Mouse (Mus musculus) intestine, embryonic 16.5 days (tissue): Measurements from ENCODE around the gene Cdk2. TPM values are rescaled to one million over a fixed set of nuclear protein-coding genes. Genes with fewer than 3 reads are reported as not detected.
A peak's percentile ranks its signal among the peaks of the same experiment; 100 is the strongest.

Experiments
- ATAC-seq: fragments of 200-750 bp; cut with Nextera tagmentation; 2 replicates; pipeline ENCODE4 v1.8.0; 2017; ENCODE audit warnings: moderate TSS enrichment, moderate library complexity
- H3K27ac ChIP-seq: fragments of 300-500 bp; sonication (generic); 2 replicates; pipeline ENCODE4 v1.5.1; 2014; ENCODE audit warnings: mild to moderate bottlenecking, low read length
- H3K27me3 ChIP-seq: fragments of 300-500 bp; sonication (generic); replicated peaks from 2 replicates; pipeline ENCODE4 v1.6.1; 2014; ENCODE audit warnings: low read length, control low read depth, mixed read lengths; ENCODE audit not compliant: control insufficient read depth, insufficient read depth
- H3K36me3 ChIP-seq: fragments of 300-500 bp; sonication (generic); 2 replicates; pipeline ENCODE4 v1.6.1; 2014; ENCODE audit warnings: low read length, control low read depth; ENCODE audit not compliant: control insufficient read depth, insufficient read depth
- H3K4me1 ChIP-seq: fragments of 300-500 bp; sonication (generic); 2 replicates; pipeline ENCODE4 v1.6.1; 2014; ENCODE audit warnings: low read length, control low read depth, mixed read lengths; ENCODE audit not compliant: control insufficient read depth, insufficient read depth
- H3K4me2 ChIP-seq: fragments of 300-500 bp; sonication (generic); 2 replicates; pipeline ENCODE4 v1.6.1; 2014; ENCODE audit warnings: low read depth, low read length, control low read depth
- H3K4me3 ChIP-seq: fragments of 300-500 bp; sonication (generic); 2 replicates; pipeline ENCODE4 v1.5.1; 2014; ENCODE audit warnings: mild to moderate bottlenecking, low read length
- H3K9ac ChIP-seq: fragments of 300-500 bp; sonication (generic); 2 replicates; pipeline ENCODE4 v1.6.1; 2014; ENCODE audit warnings: low read depth, low read length
- H3K9me3 ChIP-seq: fragments of 300-500 bp; sonication (generic); 2 replicates; pipeline ENCODE4 v1.6.1; 2016; ENCODE audit warnings: low read length, control low read depth; ENCODE audit not compliant: control insufficient read depth
- WGBS: fragments of 180-500 bp; shearing (Covaris S2); extraction: QIAGEN DNeasy Blood & Tissue Kit; methylation state at CpG from one replicate; pipeline ENCODE4 v1.1.7; 2014; 5-methylcytosine and 5-hydroxymethylcytosine counted together
- polyA plus RNA-seq: library from polyadenylated mRNA; unstranded; fragments of >200 nt; fragmentation: Nextera tagmentation; extraction: Ambion mirVana; gene quantifications from 2 replicates; pipeline ENCODE4 v1.2.1, GENCODE M21; 2015

The Cdk2 gene
- 60.4 and 65.2 TPM in 2 replicates for polyA plus RNA-seq

DNA sequence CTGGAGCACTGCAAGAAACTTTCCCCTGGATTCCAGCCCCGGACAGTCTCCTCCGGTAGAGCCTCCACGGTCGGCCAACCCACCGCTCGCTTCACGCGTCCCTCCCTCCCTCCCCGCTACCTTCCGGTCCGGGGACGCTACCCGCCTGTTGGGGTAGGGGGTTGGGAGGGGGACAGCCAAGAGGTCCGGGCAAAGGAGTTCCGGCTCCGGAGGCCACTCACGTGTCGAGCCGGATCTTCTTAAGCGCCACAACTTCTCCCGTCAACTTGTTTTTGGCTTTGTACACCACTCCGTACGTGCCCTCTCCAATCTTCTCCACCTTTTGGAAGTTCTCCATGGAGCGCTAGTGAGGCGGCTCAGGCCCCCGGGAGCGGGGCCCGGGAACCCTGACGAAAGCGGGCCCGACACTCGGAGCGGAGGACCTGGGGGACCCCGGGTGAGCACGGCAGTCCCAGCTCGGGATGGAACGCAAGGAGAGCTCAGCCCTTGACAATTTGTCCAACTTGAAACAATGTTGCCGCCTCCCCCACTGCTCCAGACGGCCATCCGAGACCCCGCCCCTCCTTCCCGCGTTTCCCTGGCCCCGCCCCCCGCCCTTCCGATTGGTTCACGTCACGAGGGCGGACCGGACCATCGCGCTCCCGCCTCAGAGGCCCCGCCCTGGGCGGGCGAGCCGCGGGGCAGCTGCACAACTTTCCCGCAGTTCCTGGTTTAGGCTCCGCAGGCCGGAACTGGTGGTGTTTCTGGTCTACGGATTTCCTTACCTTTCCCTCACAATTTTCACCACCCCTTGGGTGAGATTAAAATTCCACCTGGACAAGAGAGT is at the start of gene Cdk2:
Gene Cdk2 (minus strand): TSS at position 541 of the 826 bp plus-strand sequence.
- H3K27me3 ChIP-seq = no peaks in the 10 kb centered on the region
- no peaks in the 10 kb centered on the region for H3K36me3 ChIP-seq
- peaks cover 10% of the 10 kb centered on the region; the same call in 1 of the 2 replicates for H3K4me1 ChIP-seq
- WGBS = under 1% methylated on average over 62 of the region's 62 CpGs
- peak; percentile 95 for ATAC-seq
- H3K9ac ChIP-seq = peak within 1 kb of the TSS; percentile 86
- H3K4me2 ChIP-seq = peak within 1 kb of the TSS; percentile 71
- H3K27ac ChIP-seq = peak within 1 kb of the TSS; percentile 96
- peak within 1 kb of the TSS; percentile 84 for H3K4me3 ChIP-seq
- H3K9me3 ChIP-seq = no peaks in the 10 kb centered on the region

DNA sequence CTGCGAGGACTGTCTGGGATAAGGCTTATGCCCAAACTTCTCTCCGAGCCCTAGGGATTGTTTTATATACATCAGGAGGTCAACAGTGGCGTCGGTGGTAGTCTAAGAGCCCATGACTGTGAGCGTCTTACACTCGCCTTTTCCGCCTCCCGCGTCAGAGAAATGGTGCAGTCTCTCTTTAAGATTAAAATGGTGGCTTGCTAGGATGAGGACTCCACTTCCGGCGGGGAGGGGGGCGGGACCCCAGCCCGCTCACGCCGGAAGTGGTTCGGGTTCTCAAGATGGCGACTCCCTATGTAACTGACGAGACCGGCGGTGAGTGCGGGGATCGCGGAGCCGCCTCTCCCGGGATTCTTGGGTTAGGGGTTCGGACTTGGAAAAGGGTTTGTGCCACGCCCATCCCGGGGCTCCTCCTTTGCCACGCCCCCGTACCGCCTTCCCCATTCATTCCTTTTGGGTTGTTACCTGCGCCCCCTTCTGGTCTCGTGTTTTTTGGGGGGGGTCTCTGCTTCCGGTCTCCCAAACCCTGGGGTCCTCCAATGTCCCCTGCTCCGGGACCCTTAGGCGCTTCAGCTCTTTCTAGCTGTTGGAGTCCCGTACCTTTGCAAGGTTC is 43.5 kb upstream of the Cdk2 start:
- no peaks in the 10 kb centered on the region for H3K36me3 ChIP-seq
- WGBS = under 1% methylated on average over 37 of the region's 37 CpGs
- no peaks in the 10 kb centered on the region for H3K27me3 ChIP-seq
- peak overlapping the region; percentile 68 for H3K4me3 ChIP-seq
- ATAC-seq = peak; percentile 87
- no peaks in the 10 kb centered on the region for H3K9me3 ChIP-seq
- peak overlapping the region; percentile 88 for H3K9ac ChIP-seq
- peak overlapping the region; percentile 82 for H3K4me2 ChIP-seq
- peak overlapping the region; percentile 98 for H3K27ac ChIP-seq
- peaks cover 17% of the 10 kb centered on the region for H3K4me1 ChIP-seq

DNA sequence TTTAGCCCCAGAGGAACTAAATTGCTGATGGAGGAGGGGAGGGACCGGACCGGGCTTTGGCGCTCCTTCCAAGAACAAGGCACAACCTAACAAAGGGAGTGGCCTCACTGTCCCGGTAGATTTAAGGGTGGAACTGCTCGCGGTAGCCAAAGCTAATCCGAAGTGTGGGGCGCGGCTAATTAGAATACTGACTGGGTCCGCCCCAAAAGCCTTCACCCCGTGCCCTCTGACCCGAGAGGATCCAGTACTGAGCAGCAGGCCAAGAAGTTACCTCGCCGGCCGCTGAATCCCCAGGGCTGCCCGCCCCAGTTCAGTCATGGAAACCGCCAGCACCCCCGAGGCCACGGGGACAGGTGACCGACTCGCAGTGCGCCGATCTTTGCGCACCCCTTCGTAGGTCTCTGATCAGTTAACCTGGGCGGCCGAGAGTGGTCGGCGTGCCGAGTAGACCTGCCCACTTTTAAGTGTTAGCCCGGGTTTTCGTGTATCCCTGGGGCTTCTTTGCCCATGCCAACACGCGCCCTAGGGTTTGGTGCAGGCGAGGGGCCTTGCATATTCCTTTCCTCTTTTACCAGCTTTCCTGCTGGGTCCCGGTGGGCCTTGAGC is 42.9 kb upstream of the Cdk2 start, which contains the start of gene Pym1:
Gene Pym1 (plus strand): TSS at position 244 of the 606 bp plus-strand sequence.
- Histone ChIP-seq H3K4me2 (peak within 1 kb of the TSS; percentile 82), H3K4me1 (peaks cover 19% of the 10 kb centered on the region), H3K27me3 (no peaks in the 10 kb centered on the region), H3K27ac (peak within 1 kb of the TSS; percentile 98), H3K4me3 (peak within 1 kb of the TSS; percentile 68), H3K36me3 (no peaks in the 10 kb centered on the region), H3K9me3 (no peaks in the 10 kb centered on the region), H3K9ac (peak within 1 kb of the TSS; percentile 88)
- WGBS = 0% methylated on average over 36 of the region's 36 CpGs
- ATAC-seq = peak; percentile 79

DNA sequence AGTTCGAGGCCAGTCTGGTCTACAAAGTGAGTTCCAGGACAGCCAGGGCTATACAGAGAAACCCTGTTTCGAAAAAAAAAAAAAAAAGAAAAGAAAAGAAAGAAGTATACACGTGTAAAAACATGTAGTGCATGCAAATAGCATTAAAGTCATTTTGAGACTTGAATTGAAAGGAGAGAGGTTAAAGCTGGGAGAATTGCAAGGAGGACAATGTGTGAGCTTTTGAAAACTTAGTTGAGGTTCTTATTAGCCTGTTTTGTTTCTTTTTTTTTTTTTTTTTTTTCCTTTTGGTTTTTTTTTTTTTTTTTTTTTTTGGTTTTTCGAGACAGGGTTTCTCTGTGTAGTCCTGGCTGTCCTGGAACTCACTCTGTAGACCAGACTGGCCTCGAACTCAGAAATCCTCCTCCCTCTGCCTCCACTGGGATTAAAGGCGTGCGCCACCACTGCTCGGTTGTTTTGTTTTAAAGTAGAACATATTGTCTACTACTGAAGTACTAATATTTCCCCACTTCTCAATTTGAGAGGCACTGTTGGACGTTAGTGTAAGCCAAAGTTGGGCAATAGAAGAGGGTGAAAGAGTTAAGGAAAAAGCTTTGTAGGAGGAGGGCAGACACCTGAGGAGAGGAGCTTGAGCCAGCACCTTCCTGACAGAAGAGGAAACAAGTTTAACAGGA is 42.3 kb upstream of the Cdk2 start:
- H3K27me3 ChIP-seq = no peaks in the 10 kb centered on the region
- peaks cover 23% of the 10 kb centered on the region for H3K4me1 ChIP-seq
- no peaks in the 10 kb centered on the region for H3K9me3 ChIP-seq
- peak overlapping the region; percentile 68 for H3K4me3 ChIP-seq
- peak overlapping the region; percentile 82 for H3K4me2 ChIP-seq
- 44% methylated on average over 9 of the region's 9 CpGs for WGBS
- ATAC-seq = peak; percentile 0; the same call in 1 of the 2 replicates
- H3K36me3 ChIP-seq = no peaks in the 10 kb centered on the region
- peak overlapping the region; percentile 98 for H3K27ac ChIP-seq
- peak overlapping the region; percentile 88 for H3K9ac ChIP-seq

DNA sequence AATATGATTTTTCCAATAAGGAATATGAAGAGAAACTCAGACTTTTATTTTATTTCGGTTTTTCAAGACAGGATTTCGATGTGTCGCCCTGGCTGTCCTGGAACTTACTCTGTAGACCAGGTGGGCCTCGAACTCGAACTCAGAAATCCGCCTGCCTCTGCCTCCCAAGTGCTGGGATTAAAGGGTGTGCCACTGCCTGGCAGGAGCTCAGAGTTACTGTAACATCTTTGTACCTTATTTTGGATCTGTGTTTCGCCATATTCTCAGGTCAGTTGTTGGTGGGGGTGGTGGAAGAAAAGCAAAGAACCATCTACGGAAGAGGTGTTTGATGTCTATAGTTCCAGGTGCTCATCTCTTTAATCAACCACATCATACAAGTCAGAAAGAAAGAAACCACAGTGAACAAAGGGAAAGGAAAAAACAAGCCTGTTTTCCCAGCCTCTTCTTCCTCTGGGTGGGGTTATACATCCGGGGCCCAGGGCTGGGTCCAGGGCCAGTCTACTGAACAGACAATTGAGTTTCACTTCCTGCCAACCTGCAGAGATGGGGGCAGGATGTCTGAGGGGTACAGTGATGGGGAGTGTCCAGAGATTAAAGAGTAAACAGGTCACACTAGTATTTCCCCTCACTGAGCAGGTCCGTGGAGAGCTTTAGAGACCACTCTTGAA is 41.2 kb upstream of the Cdk2 start:
- H3K27ac ChIP-seq = no peak overlapping the region

DNA sequence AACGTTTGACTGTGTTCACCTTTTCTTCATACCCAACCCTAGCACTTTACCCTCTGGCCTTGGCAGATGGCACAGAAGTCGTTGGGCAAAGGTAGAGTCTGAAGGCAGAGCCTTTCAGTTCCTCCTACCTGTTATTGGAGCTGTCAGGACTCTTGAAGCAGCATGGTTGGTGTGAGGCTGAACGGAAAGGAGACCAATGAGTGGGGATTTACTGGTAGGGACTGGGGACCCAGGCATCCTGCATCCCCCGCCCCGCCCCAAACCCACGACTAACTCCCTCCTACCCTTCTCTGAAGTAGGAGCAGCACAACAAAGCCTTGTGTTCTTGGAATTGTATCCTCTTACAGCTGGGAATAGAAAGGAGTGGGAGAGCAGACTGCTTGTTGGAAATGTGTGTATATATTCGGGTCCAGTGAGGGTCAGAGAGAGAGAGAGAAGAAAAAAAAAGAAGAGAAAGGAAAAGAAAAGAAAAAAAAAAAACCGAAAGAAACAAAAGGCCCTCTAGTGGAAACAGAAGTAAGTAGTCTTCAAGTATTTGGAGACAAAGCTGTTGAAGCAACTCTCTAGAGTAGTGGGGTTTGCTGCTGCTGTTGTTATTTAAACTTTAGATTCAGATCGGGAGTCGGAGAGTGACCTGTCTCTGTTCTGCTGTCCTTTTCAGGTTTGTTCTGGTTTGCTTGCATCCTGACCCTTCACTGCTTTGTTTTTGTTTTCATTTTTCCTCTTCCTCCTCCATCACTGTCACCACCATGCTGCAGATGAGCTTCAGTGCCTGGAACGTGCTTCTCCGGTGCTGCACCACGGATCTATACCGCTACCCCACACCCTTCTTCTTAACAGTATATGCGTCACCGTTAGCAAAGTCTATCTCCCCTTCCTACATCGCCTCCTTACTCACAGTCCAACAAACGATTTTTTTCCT is 40.1 kb upstream of the Cdk2 start, which contains the start of gene Dgka:
Gene Dgka (minus strand): TSS at position 176 of the 922 bp plus-strand sequence.
- no peak for ATAC-seq
- Histone ChIP-seq H3K9ac (peak within 1 kb of the TSS; percentile 92), H3K4me2 (peak within 1 kb of the TSS; percentile 94), H3K27ac (peak within 1 kb of the TSS; percentile 68), H3K4me3 (peak within 1 kb of the TSS; percentile 71), H3K36me3 (no peaks in the 10 kb centered on the region), H3K27me3 (no peaks in the 10 kb centered on the region), H3K9me3 (no peaks in the 10 kb centered on the region), H3K4me1 (peaks cover 20% of the 10 kb centered on the region)
- 25% methylated on average over 18 of the region's 18 CpGs for WGBS

More for the DNA sequence above, 41.2 kb upstream of the Cdk2 start:
- Histone ChIP-seq H3K9me3 (no peaks in the 10 kb centered on the region), H3K4me3 (no peak overlapping the region), H3K4me2 (no peak overlapping the region), H3K9ac (no peak overlapping the region), H3K27me3 (no peaks in the 10 kb centered on the region), H3K4me1 (peaks cover 23% of the 10 kb centered on the region), H3K36me3 (no peaks in the 10 kb centered on the region)
- no peak for ATAC-seq
- WGBS = 91% methylated on average over 10 of the region's 10 CpGs

DNA sequence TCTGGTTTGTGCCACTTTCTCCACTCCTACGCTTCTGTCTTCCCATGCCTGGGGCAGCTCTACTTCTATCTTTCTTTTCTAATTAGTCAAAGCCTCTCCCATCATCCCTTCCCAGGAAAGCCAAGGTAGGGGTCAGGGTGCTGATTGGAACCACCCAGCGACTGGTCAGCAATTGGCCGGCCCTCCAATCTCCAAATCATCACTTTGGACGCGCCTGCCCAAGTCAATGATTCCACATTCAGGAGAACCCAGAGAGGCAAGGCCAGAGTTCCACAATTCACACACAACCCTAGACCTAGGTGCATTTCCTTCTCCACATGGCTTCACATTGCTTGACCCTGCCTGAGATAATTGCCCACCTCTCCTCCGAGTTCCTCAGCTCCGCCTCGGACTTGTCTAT is 39.4 kb upstream of the Cdk2 start:
- Histone ChIP-seq H3K4me3 (peak overlapping the region; percentile 71), H3K36me3 (no peaks in the 10 kb centered on the region), H3K9me3 (no peaks in the 10 kb centered on the region), H3K27me3 (no peaks in the 10 kb centered on the region), H3K9ac (peak overlapping the region; percentile 92), H3K4me2 (peak overlapping the region; percentile 94), H3K4me1 (peaks cover 18% of the 10 kb centered on the region), H3K27ac (peak overlapping the region; percentile 68)
- no peak for ATAC-seq
- 25% methylated on average over 8 of the region's 8 CpGs for WGBS

DNA sequence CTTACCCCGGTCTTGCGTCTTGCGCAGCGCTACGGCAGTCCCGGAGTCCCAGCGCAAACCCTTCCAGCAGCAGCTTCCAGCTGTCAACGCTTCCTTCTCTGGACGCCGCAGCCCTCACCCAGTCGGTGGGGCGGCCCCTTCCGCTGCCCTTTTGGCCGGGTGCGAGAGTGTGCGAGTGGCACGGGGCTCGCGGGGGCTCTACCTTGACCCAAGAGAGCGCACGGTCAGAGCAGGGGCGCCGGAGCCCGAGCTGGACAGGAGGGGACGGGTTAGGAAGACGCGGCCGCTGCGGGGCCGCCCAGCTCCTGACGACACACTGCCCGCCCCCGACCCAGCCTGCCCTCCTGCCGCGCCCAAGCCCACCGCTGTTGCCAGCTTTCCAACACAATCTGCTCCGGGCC is 39.0 kb upstream of the Cdk2 start:
- Histone ChIP-seq H3K9ac (peak overlapping the region; percentile 92), H3K4me1 (peaks cover 18% of the 10 kb centered on the region), H3K4me2 (peak overlapping the region; percentile 94), H3K27me3 (no peaks in the 10 kb centered on the region), H3K36me3 (no peaks in the 10 kb centered on the region), H3K4me3 (peak overlapping the region; percentile 71), H3K9me3 (no peaks in the 10 kb centered on the region), H3K27ac (peak overlapping the region; percentile 68)
- under 1% methylated on average over 36 of the region's 37 CpGs for WGBS
- ATAC-seq = peak; percentile 26
